Mouse (Mus musculus) megakaryocyte, adult 5-6 weeks (primary cell): ENCODE data around the gene Ablim1. TPM values are rescaled to one million over a fixed set of nuclear protein-coding genes. Genes with fewer than 3 reads are reported as not detected.

Experiments
- ATAC-seq: 2 replicates; pipeline ENCODE4 v1.8.0; 2016; ENCODE audit warnings: mild to moderate bottlenecking, inconsistent platforms; ENCODE audit not compliant: poor library complexity, severe bottlenecking
- total RNA-seq, 2 experiments: library from RNA; stranded (forward) in 1 of 2; stranded (reverse) in 1 of 2; fragments of 153-499, 151-499 nt in 1 of 2; fragments of 221-1000, 200-1000 nt in 1 of 2; gene quantifications; 2 replicates each; pipeline versions ENCODE4 v1.2.3 to v1.2.4; 2015 to 2017

The Ablim1 gene
- total RNA-seq, 2 experiments from 2014 or later, result 1.7 to 2.6 TPM

GRCm38 (mm10) chr19:57228576-57228975 lies 86.1 kb downstream of the Ablim1 start:
- no peak for ATAC-seq

DNA sequence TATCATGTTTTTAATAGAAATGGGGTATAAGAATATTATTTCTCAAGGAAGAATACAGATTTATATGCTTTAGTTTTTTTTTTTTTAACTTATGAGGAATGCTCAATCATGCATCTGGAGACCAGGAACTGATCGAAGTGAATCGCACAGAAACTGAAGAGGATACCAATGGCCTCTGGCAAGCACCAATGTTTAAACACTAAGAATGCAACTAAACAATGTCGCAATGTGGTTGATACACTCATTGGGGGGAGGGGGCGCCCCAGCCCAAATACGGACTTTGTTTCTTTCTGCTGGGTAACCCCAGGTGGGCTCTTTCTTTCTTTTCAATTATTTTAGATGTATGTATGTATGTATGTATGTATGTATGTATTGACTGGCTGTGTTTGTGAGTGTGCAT lies 90.3 kb downstream of the Ablim1 start:
- no peak for ATAC-seq

- ATAC-seq, result no peak
Observed at GRCm38 (mm10) chr19:57223686-57224085, 91.0 kb downstream of the Ablim1 start.

DNA sequence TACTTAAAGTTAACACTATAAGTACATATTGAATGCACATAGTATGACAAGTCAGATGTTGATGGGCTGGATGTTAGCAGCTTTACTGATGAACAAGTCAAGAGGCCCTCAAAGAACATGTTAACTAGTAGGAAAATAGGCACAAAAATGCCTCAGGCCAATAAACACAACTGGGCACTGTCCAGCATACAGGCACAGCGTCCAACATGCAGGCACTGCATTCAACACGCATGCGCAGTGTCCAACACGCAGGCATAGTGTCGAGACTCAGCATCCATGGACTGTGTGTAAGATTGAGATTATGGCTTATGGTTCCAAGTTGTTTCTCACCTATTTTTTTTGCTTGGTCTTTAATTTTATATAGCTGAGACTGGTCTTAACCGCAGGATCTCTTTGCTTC lies 92.1 kb downstream of the Ablim1 start:
- no peak for ATAC-seq

- no peak for ATAC-seq
Observed at GRCm38 (mm10) chr19:57221684-57222235, 93.0 kb downstream of the Ablim1 start.

DNA sequence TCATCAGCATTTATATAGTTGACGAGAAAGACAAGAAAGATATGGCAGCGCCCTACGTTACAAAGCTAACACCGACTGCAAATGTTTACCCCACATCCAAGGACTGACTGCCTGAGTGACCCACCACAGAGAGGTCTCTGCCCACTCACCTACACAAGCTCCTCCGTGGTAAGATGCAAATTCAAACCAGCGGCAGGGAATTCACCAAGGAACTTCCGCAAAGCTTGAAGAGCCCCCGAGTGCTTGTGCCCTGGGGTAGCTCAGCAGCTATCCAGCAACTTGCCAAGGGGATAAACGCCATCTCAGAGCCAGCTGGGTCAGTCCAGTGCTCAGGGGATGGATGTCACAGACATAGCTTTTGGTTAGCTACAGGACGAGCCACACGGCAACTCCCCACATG lies 95.0 kb downstream of the Ablim1 start:
- no peak for ATAC-seq

DNA sequence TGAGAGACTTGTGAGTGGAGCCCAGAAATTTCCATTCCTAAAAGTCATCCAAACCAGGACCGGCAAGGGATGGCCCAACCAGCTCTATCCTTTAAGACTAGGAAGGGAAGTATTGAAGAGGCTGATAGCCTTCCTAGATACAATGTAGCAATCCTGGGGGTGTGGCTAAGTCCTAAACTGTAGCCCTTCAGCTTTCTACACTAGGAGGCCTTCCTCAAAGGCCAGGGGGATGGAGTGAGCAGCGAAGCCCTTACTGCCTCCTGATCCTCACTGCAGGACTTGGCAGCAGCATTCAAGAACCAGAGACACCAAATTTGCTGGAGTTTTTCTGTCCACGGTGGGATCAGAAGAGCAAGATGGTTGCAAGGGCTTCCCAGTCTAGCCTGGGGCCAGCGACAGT lies 97.6 kb downstream of the Ablim1 start:
- no peak for ATAC-seq

GRCm38 (mm10) chr19:57215527-57215926 lies 99.2 kb downstream of the Ablim1 start:
- ATAC-seq, result no peak

DNA sequence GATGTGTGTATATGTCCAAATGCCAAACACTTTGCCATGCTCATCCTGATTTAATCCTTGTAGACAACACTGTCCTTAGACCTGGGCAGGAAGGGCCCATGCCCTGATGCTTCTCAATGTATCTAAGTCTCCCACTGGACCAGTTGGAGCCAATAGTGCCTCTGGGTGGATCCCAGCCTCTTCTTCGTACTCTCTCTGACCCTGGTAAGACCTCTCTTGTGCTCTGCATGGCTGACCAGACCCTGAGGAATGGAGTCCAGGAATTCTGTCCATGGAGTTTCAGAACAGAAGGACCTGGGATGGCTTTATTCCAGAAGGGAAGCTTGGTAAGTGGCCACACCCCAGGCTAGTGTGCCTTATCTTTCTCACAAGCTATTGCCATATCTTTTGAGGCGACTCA lies 102.3 kb downstream of the Ablim1 start:
- no peak for ATAC-seq

DNA sequence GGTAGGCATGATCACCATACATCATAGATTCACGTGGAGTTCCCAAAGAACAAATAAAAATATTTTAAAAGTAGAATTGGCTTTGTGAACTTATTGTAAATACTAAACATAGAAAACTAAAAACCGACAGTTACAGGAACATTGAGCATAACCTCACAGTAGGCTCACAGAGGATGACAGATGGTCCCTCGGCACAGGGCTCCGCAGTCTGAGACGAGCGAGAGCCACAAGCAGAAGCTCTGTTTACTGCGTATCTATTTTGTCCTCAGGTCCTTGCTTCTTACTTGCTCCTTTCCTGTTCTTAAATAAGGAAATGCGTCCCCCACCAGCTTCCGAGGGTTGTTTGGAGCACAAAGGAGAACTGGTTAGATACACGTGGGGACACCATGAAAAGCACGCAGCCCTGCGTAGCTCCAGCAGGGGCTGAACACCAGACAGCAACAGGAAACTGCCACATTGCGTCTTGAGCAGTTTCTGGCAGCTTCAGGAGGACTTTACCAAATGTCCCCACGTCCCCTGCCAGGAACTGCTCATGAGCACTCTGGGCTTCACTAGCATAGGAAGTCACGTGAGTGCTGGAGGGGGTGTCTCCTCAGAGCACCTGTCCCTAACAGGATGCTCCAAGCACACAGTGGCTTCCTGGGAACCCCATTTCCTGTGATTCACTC lies 103.1 kb downstream of the Ablim1 start:
- peak; percentile 27; the same call in 1 of the 2 replicates for ATAC-seq

DNA sequence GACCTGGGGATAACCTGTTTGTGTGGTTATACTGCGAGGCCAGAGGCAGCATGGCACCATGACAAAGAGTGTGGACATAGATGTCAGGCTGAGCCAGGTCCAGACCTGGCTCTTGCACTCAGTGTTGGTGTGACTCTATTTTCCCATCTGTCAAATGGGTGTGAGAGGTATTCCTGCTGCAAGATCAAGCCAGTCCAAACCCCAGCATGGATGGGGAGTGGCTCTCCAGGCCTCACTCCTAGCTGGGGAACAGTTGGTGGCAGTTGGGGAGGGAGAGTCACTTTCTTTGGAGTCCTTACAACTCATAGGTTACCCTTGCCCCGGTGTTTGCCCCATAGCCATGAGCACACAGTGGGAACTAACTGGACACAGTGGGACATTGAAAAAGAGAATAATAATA lies 103.8 kb downstream of the Ablim1 start:
- ATAC-seq, result no peak

DNA sequence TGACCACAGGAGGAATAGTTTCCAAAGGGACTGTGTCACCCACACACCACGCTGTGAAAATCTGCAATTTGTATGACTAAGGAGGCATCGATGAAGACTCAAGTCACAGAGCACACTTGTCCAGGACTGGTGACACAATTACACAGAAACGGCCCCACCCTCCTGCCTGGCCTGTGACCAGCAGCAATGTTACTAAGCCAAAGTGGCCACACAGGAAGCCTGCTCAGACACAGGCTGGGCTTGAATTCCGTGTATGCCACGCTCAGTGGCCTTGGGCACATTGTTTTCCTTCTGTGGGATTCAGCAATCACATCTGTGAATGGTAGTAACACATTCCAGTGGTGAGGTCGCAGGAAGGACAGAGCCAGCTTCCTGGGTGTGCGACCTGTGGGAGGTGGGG lies 110.6 kb downstream of the Ablim1 start:
- no peak for ATAC-seq

- ATAC-seq, result no peak
Observed at GRCm38 (mm10) chr19:57202554-57202953, 112.2 kb downstream of the Ablim1 start.

- no peak for ATAC-seq
Observed at GRCm38 (mm10) chr19:57201090-57201483, 113.6 kb downstream of the Ablim1 start.

- no peak for ATAC-seq
Observed at GRCm38 (mm10) chr19:57200477-57201089, 114.1 kb downstream of the Ablim1 start.

DNA sequence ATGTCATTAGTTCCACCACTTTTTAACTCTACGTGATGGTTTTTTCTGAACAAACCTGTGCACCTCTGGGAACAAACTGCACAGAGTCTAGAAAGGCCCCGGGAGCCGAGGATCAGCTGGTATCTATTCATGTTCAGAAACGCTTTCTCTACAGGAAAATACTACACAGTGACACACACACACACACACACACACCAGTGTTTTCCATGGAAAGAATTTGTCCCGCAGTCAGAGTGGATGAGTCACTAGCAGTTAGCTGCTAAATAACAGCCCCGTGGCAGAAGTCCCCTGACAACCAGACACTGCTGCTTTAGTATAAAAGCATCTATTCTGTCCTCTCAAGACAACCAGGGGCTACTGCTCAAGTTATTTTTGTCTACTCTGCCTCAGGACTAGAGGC lies 115.4 kb downstream of the Ablim1 start:
- ATAC-seq, result no peak

- no peak for ATAC-seq
Observed at GRCm38 (mm10) chr19:57198531-57198930, 116.2 kb downstream of the Ablim1 start.

GRCm38 (mm10) chr19:57198029-57198428 lies 116.7 kb downstream of the Ablim1 start:
- no peak for ATAC-seq

DNA sequence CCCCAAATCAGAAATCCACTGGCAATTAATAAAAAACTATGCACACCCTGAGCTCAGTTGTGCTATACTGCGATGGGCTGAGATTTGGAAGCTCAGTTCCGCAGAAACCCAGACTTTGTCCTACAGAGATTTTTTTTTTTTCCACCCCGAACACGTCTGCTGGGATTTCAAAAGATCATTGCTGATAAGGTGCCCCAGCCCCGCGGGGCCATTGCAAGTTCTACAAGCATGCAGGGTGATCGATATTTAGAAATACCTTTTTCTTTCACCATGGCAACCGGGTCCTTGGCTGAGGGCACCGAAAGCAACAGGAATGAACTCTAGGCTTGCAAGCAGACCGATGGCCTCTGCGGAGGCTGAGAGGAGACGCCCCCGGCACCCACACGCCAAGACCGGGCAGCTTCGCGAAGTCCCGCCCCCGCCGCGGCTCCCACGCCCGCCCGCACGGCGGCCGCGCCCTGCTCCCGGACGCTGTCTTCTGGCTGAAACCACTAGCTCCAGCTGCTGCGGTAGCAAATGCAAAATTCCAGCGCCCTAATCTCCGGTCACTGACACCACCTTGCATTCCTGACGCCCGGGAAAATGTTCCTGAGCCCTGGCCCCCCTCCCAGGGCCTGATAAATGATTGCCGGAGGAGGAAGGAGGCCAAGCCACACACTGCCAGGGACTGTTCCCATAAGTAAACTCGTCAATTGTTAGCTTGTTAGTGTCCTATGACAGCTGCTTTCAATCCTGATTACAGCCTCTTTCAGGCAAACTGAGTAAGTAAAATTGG lies 117.5 kb downstream of the Ablim1 start:
- no peak for ATAC-seq

DNA sequence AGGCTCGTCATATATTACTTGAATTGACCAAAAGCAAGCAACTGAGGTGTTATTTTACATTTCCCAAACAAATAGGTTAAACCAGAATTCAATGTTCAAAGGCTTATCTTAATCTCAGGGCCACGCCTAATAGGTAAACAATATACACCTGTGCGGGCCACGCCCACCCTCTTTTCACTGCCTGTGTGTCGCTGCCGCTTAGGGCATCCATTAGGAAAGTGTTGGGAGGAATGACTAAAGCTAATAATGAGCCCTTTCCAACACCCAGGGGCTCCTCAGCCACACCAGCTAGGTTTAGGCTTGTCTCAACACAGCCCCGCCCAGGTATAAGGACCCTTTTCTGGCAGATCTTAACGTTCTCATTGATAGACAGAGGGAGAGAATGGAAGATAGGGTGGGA lies 118.1 kb downstream of the Ablim1 start:
- no peak for ATAC-seq

- ATAC-seq, result no peak
Observed at GRCm38 (mm10) chr19:57195169-57195930, 119.4 kb downstream of the Ablim1 start.
